Mouse (Mus musculus) gastrocnemius, adult 8-10 months (tissue): ENCODE measurements around the gene Ube2k. TPM values are rescaled to one million over a fixed set of nuclear protein-coding genes. Genes with fewer than 3 reads are reported as not detected.
A peak's percentile ranks its signal among the peaks of the same experiment; 100 is the strongest.
"Not testable (repeated sequence)": the region's sequence is repeated elsewhere in the genome, so short reads cannot be mapped to it uniquely, and the experiment has no call there.

ENCODE experiments used
- DNase-seq, 2 experiments: peaks; one replicate each; pipeline ENCODE4 v3.0.0; 2022; ENCODE audit warnings: low spot score in 2 of 2
- total RNA-seq, 4 experiments: library from RNA; stranded (reverse); gene quantifications; 2 replicates each; pipeline ENCODE4 v1.2.4; 2022

Gene Ube2k
- total RNA-seq = 10 to 100 TPM; 47.2 to 60.8 (median 55.1) TPM

- DNase-seq = peak; percentile 88 to 92
Observed at GRCm38 (mm10) chr5:65536751-65537419, at the start of gene Ube2k, which contains the start of gene Smim14. Gene Ube2k (plus strand): TSS chr5:65537233. Gene Smim14 (minus strand): TSS chr5:65537184.

GRCm38 (mm10) chr5:65487381-65487780, 49.7 kb upstream of the Ube2k start:
- DNase-seq = no peak

- peak in 1 of 2 experiments; percentile 42 for DNase-seq
Observed at GRCm38 (mm10) chr5:65488725-65489124, 48.3 kb upstream of the Ube2k start.

- no peak for DNase-seq
Observed at GRCm38 (mm10) chr5:65489830-65490229, 47.2 kb upstream of the Ube2k start.

GRCm38 (mm10) chr5:65491767-65492715, 45.0 kb upstream of the Ube2k start:
- DNase-seq = peak; percentile 41 to 66

GRCm38 (mm10) chr5:65492716-65493531, 44.1 kb upstream of the Ube2k start, which contains the start of gene Gm43552:
Gene Gm43552 (minus strand): TSS chr5:65492833.
- DNase-seq = peak; percentile 92 to 95

- DNase-seq = no peak
Observed at GRCm38 (mm10) chr5:65500231-65500630, 36.8 kb upstream of the Ube2k start.

GRCm38 (mm10) chr5:65501407-65501806, 35.6 kb upstream of the Ube2k start:
- no peak for DNase-seq

- DNase-seq = no peak
Observed at GRCm38 (mm10) chr5:65505786-65506185, 31.2 kb upstream of the Ube2k start.

- DNase-seq = no peak
Observed at GRCm38 (mm10) chr5:65508395-65508794, 28.6 kb upstream of the Ube2k start.

- no peak for DNase-seq
Observed at GRCm38 (mm10) chr5:65513506-65513905, 23.5 kb upstream of the Ube2k start.

GRCm38 (mm10) chr5:65514635-65515278, 22.3 kb upstream of the Ube2k start:
- DNase-seq = no peak

GRCm38 (mm10) chr5:65521803-65522202, 15.2 kb upstream of the Ube2k start:
- DNase-seq = no peak

GRCm38 (mm10) chr5:65524831-65525230, 12.2 kb upstream of the Ube2k start:
- DNase-seq = no peak

- DNase-seq = no peak
Observed at GRCm38 (mm10) chr5:65525674-65526443, 11.2 kb upstream of the Ube2k start.

GRCm38 (mm10) chr5:65531283-65531682, 5.8 kb upstream of the Ube2k start:
- no peak for DNase-seq

- DNase-seq = no peak
Observed at GRCm38 (mm10) chr5:65534496-65534895, 2.5 kb upstream of the Ube2k start.

GRCm38 (mm10) chr5:65535457-65536067, 1.5 kb upstream of the Ube2k start:
- peak; percentile 6 to 9 for DNase-seq

- DNase-seq = not testable (repeated sequence)
Observed at GRCm38 (mm10) chr5:65536068-65536465, 966 bp upstream of the Ube2k start.
